Mouse (Mus musculus) testis, adult 2 months (tissue): Measurements from ENCODE around the gene Hnf4a.

ENCODE experiments used
- CTCF ChIP-seq: fragments of 200-500 bp; IDR thresholded peaks from 2 replicates; pipeline ENCODE4 v1.5.1; 2012; ENCODE audit warnings: low read depth, mild to moderate bottlenecking, inconsistent platforms, low read length, moderate library complexity; ENCODE audit not compliant: control insufficient read depth, insufficient read depth, insufficient replicate concordance
- POLR2A ChIP-seq: fragments of 200-500 bp; IDR thresholded peaks from 2 replicates; pipeline ENCODE4 v1.6.1; 2012; ENCODE audit warnings: low read depth, mild to moderate bottlenecking, inconsistent platforms, low read length, moderate library complexity; ENCODE audit not compliant: control insufficient read depth

GRCm38 (mm10) chr2:163506300-163507004, at the start of gene Hnf4a:
- TF ChIP-seq CTCF: no peak
- no peak for TF ChIP-seq POLR2A
